Mouse (Mus musculus): ENCODE results near the gene Usp2.

GRCm38 (mm10) chr9:44101490-44101889, 34.7 kb downstream of the Usp2 start, which contains the start of gene Mfrp:
- TF ChIP-seq CTCF (IDR thresholded peaks at IDR 0.05; ENCODE audit: insufficient read depth, low read depth, low read length), result no peak
- TF ChIP-seq POLR2A (IDR thresholded peaks at IDR 0.05; ENCODE audit: insufficient read depth, low read depth, low read length), result no peak

Data from olfactory bulb, adult 2 months (tissue).